Mouse (Mus musculus) CH12.LX (cell line): ENCODE data around the gene Zmynd10. TPM values are rescaled to one million over a fixed set of nuclear protein-coding genes. Genes with fewer than 3 reads are reported as not detected.

Experiments used
- DNase-seq: peaks from one replicate; pipeline ENCODE4 v3.0.0-alpha.2; 2013; ENCODE audit errors: extremely low read depth
- H3K27ac ChIP-seq: 2 replicates; pipeline ENCODE4 v1.5.1; 2012; ENCODE audit warnings: low read depth, mild to moderate bottlenecking, control low read depth, moderate library complexity; ENCODE audit not compliant: insufficient read depth
- H3K27me3 ChIP-seq: replicated peaks from 2 replicates; pipeline ENCODE3; 2012; ENCODE audit warnings: inconsistent platforms
- H3K36me3 ChIP-seq, 2 experiments: replicated peaks in 1 of 2; 2 replicates each; pipeline versions ENCODE3 to v1.6.1; 2012; ENCODE audit warnings: inconsistent platforms in 1 of 2, low read length in 1 of 2, mild to moderate bottlenecking in 1 of 2, mixed read lengths in 1 of 2, moderate library complexity in 1 of 2; ENCODE audit not compliant: control insufficient read depth in 1 of 2, insufficient read depth in 1 of 2
- H3K4me1 ChIP-seq, 2 experiments: 2 replicates each; pipeline ENCODE4 v1.6.1; 2012; ENCODE audit warnings: inconsistent platforms in 1 of 2, moderate library complexity in 1 of 2; ENCODE audit not compliant: insufficient read depth in 2 of 2, control insufficient read depth in 1 of 2
- H3K4me2 ChIP-seq: 2 replicates; pipeline ENCODE4 v1.6.1; 2012; ENCODE audit warnings: low read depth, mild to moderate bottlenecking, control low read depth; ENCODE audit not compliant: poor library complexity, insufficient read depth, severe bottlenecking
- H3K4me3 ChIP-seq, 3 experiments: fragments of 150-350 bp in 1 of 3; sonication (generic) in 1 of 3; replicated peaks in 1 of 3; 2 replicates each; pipeline versions ENCODE3 to v1.5.1; 2011 to 2012; ENCODE audit warnings: low read depth in 2 of 3, low read length in 2 of 3, mild to moderate bottlenecking in 2 of 3, moderate library complexity in 2 of 3, control low read depth in 1 of 3, improper control_type of control experiment in 1 of 3, inconsistent platforms in 1 of 3, mixed read lengths in 1 of 3; ENCODE audit not compliant: poor library complexity in 1 of 3
- H3K79me2 ChIP-seq: replicated peaks from 2 replicates; pipeline ENCODE4 v1.6.1; 2012; ENCODE audit warnings: mild to moderate bottlenecking, moderate library complexity; ENCODE audit not compliant: control insufficient read depth, poor library complexity, insufficient read depth, severe bottlenecking; ENCODE audit errors: extremely low read depth
- H3K9ac ChIP-seq: 2 replicates; pipeline ENCODE4 v1.6.1; 2012; ENCODE audit warnings: low read depth, mild to moderate bottlenecking, control low read depth, moderate library complexity; ENCODE audit not compliant: insufficient read depth
- H3K9me3 ChIP-seq: replicated peaks from 2 replicates; pipeline ENCODE3; 2012; ENCODE audit warnings: low read length, inconsistent platforms, mixed read lengths
- CHD1 ChIP-seq: IDR thresholded peaks from 2 replicates; pipeline ENCODE4 v1.6.1; 2012; ENCODE audit warnings: low read depth, low read length, improper control_type of control experiment, inconsistent platforms
- E2F4 ChIP-seq: IDR thresholded peaks from 2 replicates; pipeline ENCODE4 v1.6.1; 2011; ENCODE audit warnings: low read depth, low read length, improper control_type of control experiment; ENCODE audit not compliant: insufficient replicate concordance
- GABPA ChIP-seq: IDR thresholded peaks from 2 replicates; pipeline ENCODE4 v1.6.1; 2012; ENCODE audit warnings: low read depth, low read length, improper control_type of control experiment, inconsistent platforms; ENCODE audit not compliant: insufficient replicate concordance
- JUND ChIP-seq: conservative IDR thresholded peaks from 2 replicates; pipeline ENCODE4 v1.6.1; 2011; ENCODE audit warnings: low read depth, low read length, improper control_type of control experiment
- MAZ ChIP-seq: IDR thresholded peaks from 2 replicates; pipeline ENCODE4 v1.6.1; 2012; ENCODE audit warnings: low read depth, mild to moderate bottlenecking, inconsistent platforms, low read length, improper control_type of control experiment, moderate library complexity
- MXI1 ChIP-seq: IDR thresholded peaks from 2 replicates; pipeline ENCODE4 v1.6.1; 2011; ENCODE audit warnings: mild to moderate bottlenecking, low read depth, low read length, improper control_type of control experiment
- NELFE ChIP-seq: IDR thresholded peaks from 2 replicates; pipeline ENCODE4 v1.6.1; 2011; ENCODE audit warnings: low read depth, low read length, improper control_type of control experiment
- POLR2AphosphoS2 ChIP-seq: IDR thresholded peaks from 2 replicates; pipeline ENCODE4 v1.6.1; 2011; ENCODE audit warnings: low read depth, low read length, improper control_type of control experiment
- RAD21 ChIP-seq: IDR thresholded peaks from 2 replicates; pipeline ENCODE4 v1.6.1; 2011; ENCODE audit warnings: low read depth, mild to moderate bottlenecking, low read length, improper control_type of control experiment, moderate library complexity
- SIN3A ChIP-seq: IDR thresholded peaks from 2 replicates; pipeline ENCODE4 v1.6.1; 2012; ENCODE audit warnings: low read length, improper control_type of control experiment, inconsistent platforms
- TBP ChIP-seq: conservative IDR thresholded peaks from 2 replicates; pipeline ENCODE4 v1.6.1; 2011; ENCODE audit warnings: low read depth, low read length, improper control_type of control experiment
- UBTF ChIP-seq: IDR thresholded peaks from 2 replicates; pipeline ENCODE4 v1.6.1; 2012; ENCODE audit warnings: low read depth, mild to moderate bottlenecking, inconsistent platforms, low read length, improper control_type of control experiment, moderate library complexity
- ZC3H11A ChIP-seq: IDR thresholded peaks from 2 replicates; pipeline ENCODE4 v1.6.1; 2012; ENCODE audit warnings: low read depth, mild to moderate bottlenecking, inconsistent platforms, low read length, improper control_type of control experiment
- ZMIZ1 ChIP-seq: IDR thresholded peaks from 2 replicates; pipeline ENCODE4 v1.6.1; 2012; ENCODE audit warnings: low read depth, mild to moderate bottlenecking, inconsistent platforms, low read length, improper control_type of control experiment
- dilution Hi-C: fragments of 300-500 bp; cut with MboI; formaldehyde crosslinking; loops from 2 replicates; pipeline ENCODE4 v1.14.3; 2020; ENCODE audit warnings: low sequenced_read_pairs; ENCODE audit not compliant: extremely low pct_unique_long_range_greater_than_20kb, extremely low pct_ligation_motif_present
- in situ Hi-C: fragments of 300-500 bp; cut with MboI; formaldehyde crosslinking; loops from 3 replicates; pipeline ENCODE4 v1.14.3; 2019; ENCODE audit warnings: low sequenced_read_pairs, low pct_ligation_motif_present, low pct_unique_long_range_greater_than_20kb, mixed read lengths
- polyA plus RNA-seq: library from polyadenylated mRNA; unstranded; fragments of >175 nt; gene quantifications from 2 replicates; pipeline ENCODE4 v1.2.1, GENCODE M21; 2012; ENCODE audit warnings: low read depth; ENCODE audit not compliant: insufficient read length
- total RNA-seq, 2 experiments: library from RNA; depleted of rRNA; stranded (reverse); fragments of 300-350 nt in 1 of 2; fragments of >200 nt in 1 of 2; gene quantifications; 2 replicates each; pipeline ENCODE4 v1.2.3; 2012 to 2014

Gene Zmynd10
- total and polyA plus RNA-seq, 3 experiments, result 0.34 to 0.63 TPM; not detected in 1

- H3K27ac ChIP-seq, result no peak overlapping the region
- H3K9ac ChIP-seq, result no peak overlapping the region
- H3K27me3 ChIP-seq, result no peaks in the 10 kb centered on the region
- dilution Hi-C loops (no loop called here), in situ Hi-C loops (no loop called here)
- peaks cover 26 to 95% of the 10 kb centered on the region in 2 experiments for H3K36me3 ChIP-seq
- H3K4me3 ChIP-seq, result no peak overlapping the region
- DNase-seq, result no peak
- H3K79me2 ChIP-seq, result no peaks in the 10 kb centered on the region
- H3K9me3 ChIP-seq, result no peaks in the 10 kb centered on the region
- TF ChIP-seq CHD1 (no peak), POLR2AphosphoS2 (0 out of 2 replicates have a peak, but pooled peaks have one; percentile 28)
- peaks cover 7 to 13% of the 10 kb centered on the region in 2 experiments for H3K4me1 ChIP-seq
- no peak overlapping the region for H3K4me2 ChIP-seq
These were observed 49.8 kb downstream of the Zmynd10 start for GRCm38 (mm10) chr9:107596619-107597569.

DNA sequence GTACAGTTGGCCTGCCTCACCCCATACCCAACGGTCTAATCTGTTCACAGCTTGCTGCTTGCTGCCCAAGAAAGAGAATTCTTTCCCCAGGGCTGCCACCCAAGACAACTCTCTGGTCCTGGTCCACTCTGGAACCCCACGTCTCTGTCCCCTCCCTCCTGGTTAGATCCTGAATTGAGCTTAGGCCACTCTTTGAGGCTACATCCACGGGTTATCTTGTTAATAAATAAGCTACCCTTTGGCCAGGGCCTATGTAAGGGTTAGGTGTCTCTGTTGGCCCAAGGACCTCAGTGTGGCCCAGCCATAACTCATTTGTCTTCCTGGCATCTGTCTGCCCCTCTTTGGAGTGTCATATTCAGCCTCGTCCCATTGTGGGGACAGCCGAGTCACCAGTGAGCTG is 51.3 kb downstream of the Zmynd10 start:
- DNase-seq, result no peak
- in situ Hi-C loops (no loop called here), dilution Hi-C loops (no loop called here)
- Histone ChIP-seq H3K4me1 (peaks cover 16 to 28% of the 10 kb centered on the region in 2 experiments), H3K9ac (no peak overlapping the region), H3K4me3 (no peak overlapping the region), H3K4me2 (no peak overlapping the region), H3K27ac (no peak overlapping the region), H3K9me3 (no peaks in the 10 kb centered on the region)
- TF ChIP-seq ZC3H11A (no peak), UBTF (no peak), ZMIZ1 (no peak), TBP (no peak), MXI1 (no peak), MAZ (no peak), RAD21 (no peak)
- TF ChIP-seq, all 38 proteins: peak for 0
- Histone ChIP-seq H3K36me3 (peaks cover 13 to 81% of the 10 kb centered on the region in 2 experiments), H3K27me3 (no peaks in the 10 kb centered on the region), H3K79me2 (no peaks in the 10 kb centered on the region)

DNA sequence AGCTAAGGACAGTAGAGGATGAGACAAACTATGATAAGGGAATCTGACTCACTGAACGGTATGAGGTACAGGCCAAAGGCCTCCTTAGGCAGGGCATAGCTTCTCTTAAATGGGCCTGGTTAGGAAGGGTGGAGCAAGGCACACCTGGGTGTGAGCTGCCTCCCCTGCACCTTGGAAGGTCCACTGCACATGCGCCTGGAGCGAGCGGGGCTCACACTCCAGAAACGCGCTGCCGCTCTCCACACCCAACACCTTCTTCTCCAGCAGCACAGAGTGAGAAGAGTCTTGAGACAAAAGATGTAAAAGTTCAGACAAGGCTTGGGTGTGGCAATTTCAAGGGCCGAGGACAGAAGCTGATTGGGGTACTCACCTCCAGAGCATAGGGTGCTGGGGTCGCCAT is 52.3 kb downstream of the Zmynd10 start:
- H3K27me3 ChIP-seq, result no peaks in the 10 kb centered on the region
- in situ Hi-C loops (no loop called here), dilution Hi-C loops (no loop called here)
- DNase-seq, result no peak
- H3K79me2 ChIP-seq, result no peaks in the 10 kb centered on the region
- TF ChIP-seq GABPA (no peak), JUND (no peak), E2F4 (no peak), NELFE (no peak), SIN3A (no peak)
- H3K9ac ChIP-seq, result no peak overlapping the region
- no peak overlapping the region for H3K4me2 ChIP-seq
- H3K4me3 ChIP-seq, result no peak overlapping the region
- H3K9me3 ChIP-seq, result no peaks in the 10 kb centered on the region
- H3K27ac ChIP-seq, result no peak overlapping the region
- peaks cover 24 to 39% of the 10 kb centered on the region in 2 experiments for H3K4me1 ChIP-seq
- H3K36me3 ChIP-seq, result peaks cover 4 to 70% of the 10 kb centered on the region in 2 experiments
